ENCODE assay signal across 14 mouse cellular contexts in genomic region chr9:79989703-79990102, GRCm38 (mm10).
"Had no signal": no experiment of that assay in that cellular context is flagged by ENCODE, and none has a peak within 500 bp of the region (broad histone marks: within the 10 kb centered on the region; RNA-seq: fewer than 3 reads in every experiment).

No protein-coding gene starts in this region.

- H3K4me3 ChIP-seq: neural tube, embryonic 13.5 days; neural tube, embryonic 15.5 days; stomach, embryonic 15.5 days had no signal

- DNase-seq: right cerebral cortex, adult 18-20 months; right cerebral cortex, postnatal 14 days; right cerebral cortex, postnatal 25 days; right cerebral cortex, postnatal 4 days; spleen, adult 18-20 months; thymus, adult 2 months; thymus, postnatal 14 days; thymus, postnatal 25 days; thymus, postnatal 36 days; thymus, postnatal 4 days had no signal

- H3K27ac ChIP-seq: neural tube, embryonic 13.5 days; neural tube, embryonic 15.5 days; stomach, embryonic 15.5 days; stomach, postnatal 0 days had no signal

- H3K27me3 ChIP-seq: neural tube, embryonic 13.5 days; neural tube, embryonic 15.5 days; stomach, embryonic 15.5 days had no signal

- H3K9me3 ChIP-seq: neural tube, embryonic 13.5 days; neural tube, embryonic 15.5 days; stomach, embryonic 15.5 days had no signal

- H3K4me2 ChIP-seq: neural tube, embryonic 13.5 days; neural tube, embryonic 15.5 days; stomach, embryonic 15.5 days had no signal

- H3K9ac ChIP-seq: neural tube, embryonic 13.5 days; neural tube, embryonic 15.5 days; stomach, embryonic 15.5 days had no signal

- H3K4me1 ChIP-seq: neural tube, embryonic 13.5 days; neural tube, embryonic 15.5 days; stomach, embryonic 15.5 days had no signal

- H3K36me3 ChIP-seq: neural tube, embryonic 13.5 days; neural tube, embryonic 15.5 days; stomach, embryonic 15.5 days had no signal
